Mouse (Mus musculus) neural tube, embryonic 11.5 days (tissue): Measurements from ENCODE around the gene Fmnl2. TPM values are rescaled to one million over a fixed set of nuclear protein-coding genes. Genes with fewer than 3 reads are reported as not detected.

Experiments used
- ATAC-seq: fragments of 200-750 bp; cut with Nextera tagmentation; 2 replicates; pipeline ENCODE4 v1.8.0; 2017; ENCODE audit warnings: moderate number of reproducible peaks, mild to moderate bottlenecking, moderate TSS enrichment, moderate library complexity; ENCODE audit not compliant: insufficient read depth, low FRiP score, low TSS enrichment
- DNase-seq: peaks from one replicate; pipeline ENCODE4 v3.0.0-alpha.2; 2015; ENCODE audit warnings: low spot score
- H3K27ac ChIP-seq: fragments of 300-500 bp; sonication (generic); 2 replicates; pipeline ENCODE4 v1.5.1; 2014; ENCODE audit warnings: low read depth, mild to moderate bottlenecking, low read length
- H3K27me3 ChIP-seq: fragments of 300-500 bp; sonication (generic); 2 replicates; pipeline ENCODE4 v1.6.1; 2014; ENCODE audit warnings: mild to moderate bottlenecking, low read length, mixed read lengths; ENCODE audit not compliant: control insufficient read depth, insufficient read depth
- H3K36me3 ChIP-seq: fragments of 300-500 bp; sonication (generic); 2 replicates; pipeline ENCODE4 v1.6.1; 2014; ENCODE audit warnings: mild to moderate bottlenecking, low read length, moderate library complexity, mixed read lengths; ENCODE audit not compliant: control insufficient read depth, insufficient read depth
- H3K4me1 ChIP-seq: fragments of 300-500 bp; sonication (generic); 2 replicates; pipeline ENCODE4 v1.6.1; 2014; ENCODE audit warnings: low read length, mixed read lengths; ENCODE audit not compliant: control insufficient read depth, insufficient read depth
- H3K4me2 ChIP-seq: fragments of 300-500 bp; sonication (generic); 2 replicates; pipeline ENCODE4 v1.6.1; 2014; ENCODE audit warnings: low read depth, mild to moderate bottlenecking, moderate library complexity
- H3K4me3 ChIP-seq: fragments of 300-500 bp; sonication (generic); 2 replicates; pipeline ENCODE4 v1.5.1; 2014; ENCODE audit warnings: low read depth, low read length
- H3K9ac ChIP-seq: fragments of 300-500 bp; sonication (generic); 2 replicates; pipeline ENCODE4 v1.6.1; 2014; ENCODE audit warnings: mild to moderate bottlenecking, low read length
- H3K9me3 ChIP-seq: fragments of 300-500 bp; sonication (generic); 2 replicates; pipeline ENCODE4 v1.6.1; 2016; ENCODE audit warnings: low read length; ENCODE audit not compliant: control insufficient read depth
- WGBS: fragments of 180-500 bp; shearing (Covaris S2); extraction: QIAGEN DNeasy Blood & Tissue Kit; methylation state at CpG from one replicate; pipeline ENCODE4 v1.1.7; 2014; 5-methylcytosine and 5-hydroxymethylcytosine counted together
- polyA plus RNA-seq: library from polyadenylated mRNA; unstranded; fragments of >200 nt; fragmentation: Nextera tagmentation; extraction: Ambion mirVana; gene quantifications from 2 replicates; pipeline ENCODE4 v1.2.1, GENCODE M21; 2014

The Fmnl2 gene
- polyA plus RNA-seq, 1 experiment from 2014 or later: 7.8 TPM

GRCm38 (mm10) chr2:53102901-53103300 lies 245.2 kb downstream of the Fmnl2 start:
- DNase-seq: no peak
- no peak overlapping the region for H3K4me2 ChIP-seq
- no peak for ATAC-seq
- no peak overlapping the region for H3K4me3 ChIP-seq
- no peaks in the 10 kb centered on the region for H3K27me3 ChIP-seq
- no peak overlapping the region for H3K9ac ChIP-seq
- 87% methylated on average over 2 of the region's 2 CpGs for WGBS
- no peak overlapping the region for H3K27ac ChIP-seq
- H3K4me1 ChIP-seq: no peaks in the 10 kb centered on the region
- no peaks in the 10 kb centered on the region for H3K9me3 ChIP-seq
- H3K36me3 ChIP-seq: peaks cover 5% of the 10 kb centered on the region; the same call in 1 of the 2 replicates

- no peaks in the 10 kb centered on the region for H3K9me3 ChIP-seq
- DNase-seq (no peak), ATAC-seq (no peak)
- H3K27me3 ChIP-seq: no peaks in the 10 kb centered on the region
- WGBS: 95% methylated on average over 10 of the region's 10 CpGs
- H3K4me3 ChIP-seq: no peak overlapping the region
- H3K9ac ChIP-seq: no peak overlapping the region
- peaks cover 5% of the 10 kb centered on the region; the same call in 1 of the 2 replicates for H3K36me3 ChIP-seq
- H3K27ac ChIP-seq: no peak overlapping the region
- no peaks in the 10 kb centered on the region for H3K4me1 ChIP-seq
- no peak overlapping the region for H3K4me2 ChIP-seq
Measured at GRCm38 (mm10) chr2:53105408-53105807, 247.7 kb downstream of the Fmnl2 start.

- no peak for ATAC-seq
- WGBS: 93% methylated on average over 7 of the region's 7 CpGs
- Histone ChIP-seq H3K4me1 (no peaks in the 10 kb centered on the region), H3K27ac (no peak overlapping the region), H3K4me2 (no peak overlapping the region), H3K9me3 (no peaks in the 10 kb centered on the region), H3K9ac (no peak overlapping the region), H3K27me3 (no peaks in the 10 kb centered on the region), H3K36me3 (peaks cover 5% of the 10 kb centered on the region; the same call in 1 of the 2 replicates), H3K4me3 (no peak overlapping the region)
- no peak for DNase-seq
Measured at GRCm38 (mm10) chr2:53106056-53106455, 248.4 kb downstream of the Fmnl2 start.

GRCm38 (mm10) chr2:53106472-53106871 lies 248.8 kb downstream of the Fmnl2 start:
- Histone ChIP-seq H3K27ac (no peak overlapping the region), H3K9me3 (no peaks in the 10 kb centered on the region), H3K4me3 (no peak overlapping the region), H3K36me3 (peaks cover 5% of the 10 kb centered on the region; the same call in 1 of the 2 replicates), H3K4me2 (no peak overlapping the region), H3K4me1 (no peaks in the 10 kb centered on the region), H3K9ac (no peak overlapping the region), H3K27me3 (no peaks in the 10 kb centered on the region)
- DNase-seq (no peak), ATAC-seq (no peak)
- 97% methylated on average over 8 of the region's 8 CpGs for WGBS

GRCm38 (mm10) chr2:53108547-53108946 lies 250.9 kb downstream of the Fmnl2 start:
- Histone ChIP-seq H3K4me2 (no peak overlapping the region), H3K4me3 (no peak overlapping the region), H3K4me1 (no peaks in the 10 kb centered on the region), H3K27me3 (no peaks in the 10 kb centered on the region), H3K9me3 (no peaks in the 10 kb centered on the region), H3K27ac (no peak overlapping the region), H3K36me3 (peaks cover 5% of the 10 kb centered on the region; the same call in 1 of the 2 replicates), H3K9ac (no peak overlapping the region)
- WGBS: 84% methylated on average over 5 of the region's 5 CpGs
- no peak for ATAC-seq
- no peak for DNase-seq

- H3K27me3 ChIP-seq: no peaks in the 10 kb centered on the region
- no peaks in the 10 kb centered on the region for H3K4me1 ChIP-seq
- H3K27ac ChIP-seq: no peak overlapping the region
- H3K9ac ChIP-seq: no peak overlapping the region
- ATAC-seq: peak; percentile 20; the same call in 1 of the 2 replicates
- peaks cover 10% of the 10 kb centered on the region for H3K36me3 ChIP-seq
- no peaks in the 10 kb centered on the region for H3K9me3 ChIP-seq
- DNase-seq: peak; percentile 49
- no peak overlapping the region for H3K4me3 ChIP-seq
- H3K4me2 ChIP-seq: no peak overlapping the region
- 73% methylated on average over 5 of the region's 5 CpGs for WGBS
Measured at GRCm38 (mm10) chr2:53121797-53122196, 264.1 kb downstream of the Fmnl2 start.

- Histone ChIP-seq H3K4me2 (no peak overlapping the region), H3K27me3 (no peaks in the 10 kb centered on the region), H3K9ac (no peak overlapping the region), H3K4me1 (no peaks in the 10 kb centered on the region), H3K4me3 (no peak overlapping the region), H3K36me3 (peaks cover 5% of the 10 kb centered on the region), H3K9me3 (no peaks in the 10 kb centered on the region), H3K27ac (no peak overlapping the region)
- DNase-seq (no peak), ATAC-seq (no peak)
- WGBS: 87% methylated on average over 3 of the region's 3 CpGs
Measured at GRCm38 (mm10) chr2:53125998-53126397, 268.3 kb downstream of the Fmnl2 start.

GRCm38 (mm10) chr2:53129070-53129469 lies 271.4 kb downstream of the Fmnl2 start:
- no peak overlapping the region for H3K4me3 ChIP-seq
- H3K9ac ChIP-seq: no peak overlapping the region
- no peak overlapping the region for H3K27ac ChIP-seq
- ATAC-seq (no peak), DNase-seq (no peak)
- 76% methylated on average over 6 of the region's 6 CpGs for WGBS
- H3K36me3 ChIP-seq: peaks cover 5% of the 10 kb centered on the region
- H3K27me3 ChIP-seq: no peaks in the 10 kb centered on the region
- no peaks in the 10 kb centered on the region for H3K9me3 ChIP-seq
- H3K4me1 ChIP-seq: no peaks in the 10 kb centered on the region
- H3K4me2 ChIP-seq: no peak overlapping the region

- no peaks in the 10 kb centered on the region for H3K27me3 ChIP-seq
- H3K9ac ChIP-seq: no peak overlapping the region
- peaks cover 1% of the 10 kb centered on the region; the same call in 1 of the 2 replicates for H3K36me3 ChIP-seq
- no peak overlapping the region for H3K4me3 ChIP-seq
- H3K4me1 ChIP-seq: no peaks in the 10 kb centered on the region
- DNase-seq: no peak
- no peak overlapping the region for H3K4me2 ChIP-seq
- no peak for ATAC-seq
- no peaks in the 10 kb centered on the region for H3K9me3 ChIP-seq
- H3K27ac ChIP-seq: no peak overlapping the region
- WGBS: 94% methylated on average over 9 of the region's 9 CpGs
Measured at GRCm38 (mm10) chr2:53131567-53131966, 273.9 kb downstream of the Fmnl2 start.
